Mouse (Mus musculus) brain, embryonic 14.5 days (tissue): ENCODE measurements around the gene Omt2b.
"Not testable (repeated sequence)": the region's sequence is repeated elsewhere in the genome, so short reads cannot be mapped to it uniquely, and the experiment has no call there.

Experiments used
- CTCF ChIP-seq: fragments of 200-500 bp; IDR thresholded peaks from 2 replicates; pipeline ENCODE4 v1.5.1; 2012; ENCODE audit warnings: inconsistent platforms, mild to moderate bottlenecking, moderate library complexity, borderline replicate concordance; ENCODE audit not compliant: insufficient read depth, insufficient read length; ENCODE audit errors: extremely low read depth
- POLR2A ChIP-seq: fragments of 200-500 bp; IDR thresholded peaks from 2 replicates; pipeline ENCODE4 v1.6.1; 2012; ENCODE audit warnings: mild to moderate bottlenecking, inconsistent platforms, borderline replicate concordance; ENCODE audit not compliant: poor library complexity, insufficient read depth, insufficient read length, severe bottlenecking; ENCODE audit errors: extremely low read depth

GRCm38 (mm10) chr9:78348206-78349004 is 21.0 kb downstream of the Omt2b start:
- TF ChIP-seq CTCF, POLR2A: not testable (repeated sequence)
